Mouse (Mus musculus) cerebellum, postnatal 4 days (tissue): ENCODE measurements at regions not wholly inside any gene's neighbourhood (a gene's known extent, or its start where the extent isn't known, plus 50 kb on each side); places are given as distances from the start of the nearest gene placed in this dataset.

Source experiments
- DNase-seq, 2 experiments: peaks; one replicate each; pipeline ENCODE4 v3.0.0; 2022; ENCODE audit warnings: low spot score in 2 of 2, mixed read lengths in 1 of 2

DNA sequence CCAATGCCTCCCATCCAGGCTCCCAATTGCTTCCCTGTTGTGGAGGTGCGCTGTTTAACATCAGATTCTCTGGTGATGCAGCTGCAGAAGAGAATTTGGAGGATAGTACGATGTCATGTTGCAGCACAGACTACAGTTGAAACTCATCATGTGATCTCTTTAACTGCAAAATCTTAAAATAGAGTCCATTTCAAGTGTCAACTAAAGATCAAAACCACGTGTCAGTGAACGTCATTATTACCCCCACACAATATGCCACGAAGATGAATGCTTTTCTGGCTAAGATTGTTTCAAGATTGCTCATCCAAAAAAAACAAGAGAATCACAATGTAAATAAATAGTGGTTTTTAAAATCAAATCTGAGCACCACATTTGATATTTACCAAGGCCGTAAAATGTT is 343.7 kb upstream of the Fam98a start:
- DNase-seq = no peak

DNA sequence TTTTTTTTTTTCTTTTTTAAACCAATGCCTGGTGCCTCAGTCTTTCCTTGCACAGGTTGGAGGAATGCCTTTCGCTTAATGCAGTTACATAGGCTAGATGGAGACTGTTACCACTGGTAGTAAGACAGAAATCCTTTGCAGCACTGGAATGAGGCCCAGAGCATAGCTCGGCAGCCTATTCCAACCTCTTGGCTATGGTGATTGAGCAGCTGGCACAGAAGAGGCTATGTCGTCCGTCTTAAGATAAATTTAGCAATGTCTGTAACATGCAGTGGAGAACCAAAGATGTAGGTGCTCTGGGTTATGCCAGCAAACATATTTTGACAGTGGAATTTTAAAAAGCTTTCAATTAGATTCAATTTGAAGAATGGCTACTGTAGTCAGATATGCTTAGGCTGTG is 343.2 kb upstream of the Fam98a start:
- DNase-seq = no peak

DNA sequence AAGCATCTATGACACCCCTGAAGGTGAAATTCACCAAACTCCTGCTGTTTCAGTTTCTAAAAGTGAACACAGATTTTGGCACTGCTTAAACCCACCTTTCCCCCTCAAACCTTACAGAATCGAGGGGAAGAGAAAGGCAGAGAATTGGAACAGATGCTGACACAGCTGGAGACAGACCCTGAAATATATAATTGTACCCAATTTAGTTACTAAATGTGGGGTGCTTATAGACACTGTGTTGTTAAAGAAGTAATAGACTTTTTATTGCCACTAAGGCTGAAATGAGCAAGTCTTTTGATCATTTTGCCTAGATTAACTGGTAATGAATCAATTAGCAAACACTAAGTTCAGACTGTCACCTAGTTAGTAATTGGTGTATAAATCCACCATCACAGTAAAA is 341.8 kb upstream of the Fam98a start:
- no peak for DNase-seq

DNA sequence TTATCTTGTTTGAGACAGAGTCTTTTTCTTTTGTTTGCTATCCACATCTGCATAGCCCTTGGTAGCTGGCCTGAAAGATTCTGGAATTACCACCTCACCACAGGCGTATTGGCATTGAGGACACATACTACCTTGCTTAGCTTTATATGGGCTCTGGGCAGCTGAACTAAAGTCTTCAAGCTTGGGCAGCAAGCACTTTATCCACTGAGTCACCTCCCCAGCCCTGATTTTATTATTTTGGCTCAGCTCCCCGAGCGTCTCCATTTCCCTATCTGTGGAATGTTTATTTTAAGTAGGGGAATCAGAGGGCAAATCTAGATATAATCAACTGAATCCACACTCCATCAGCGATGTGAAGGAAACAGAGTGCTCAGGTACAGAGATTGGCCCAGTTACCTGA is 340.4 kb upstream of the Fam98a start:
- no peak for DNase-seq

DNA sequence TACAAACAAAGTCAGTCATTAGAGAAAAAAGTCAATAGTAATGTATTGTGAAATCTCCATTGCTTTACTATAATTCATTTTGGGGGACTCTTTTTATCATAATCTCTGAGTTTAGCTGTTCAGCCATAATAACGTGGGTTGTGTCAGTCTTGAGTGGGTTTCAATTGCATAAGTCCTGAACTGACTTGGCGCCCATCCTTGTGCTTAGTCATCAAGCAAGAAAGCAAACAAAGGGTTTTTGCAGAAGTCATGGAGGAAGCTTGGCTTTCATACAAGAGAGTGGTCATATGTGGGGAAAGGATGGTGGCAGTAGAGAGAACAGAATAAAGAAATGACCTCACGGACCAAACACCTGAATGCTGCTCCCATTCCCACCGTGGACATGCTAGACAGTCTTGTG is 339.8 kb upstream of the Fam98a start:
- DNase-seq = no peak

DNA sequence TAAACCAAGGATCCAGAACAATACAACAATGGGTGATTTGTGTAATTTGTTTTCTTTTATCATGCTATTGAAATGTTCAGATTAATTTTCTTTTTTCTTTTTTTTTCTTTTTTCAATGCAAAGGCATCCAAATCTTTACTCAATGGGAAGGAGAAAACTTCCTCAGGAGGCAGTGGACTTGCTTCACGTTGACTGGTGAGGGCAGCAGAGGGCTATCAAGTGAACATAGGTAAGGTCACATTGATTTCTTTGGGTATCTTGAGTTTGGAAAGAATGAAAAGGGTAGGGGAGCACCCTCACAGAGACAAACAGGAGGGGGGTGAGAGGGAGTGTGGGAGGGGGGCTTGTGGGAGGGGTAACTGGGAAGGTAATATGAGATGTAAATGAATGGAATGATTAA is 326.1 kb upstream of the Fam98a start:
- no peak for DNase-seq

DNA sequence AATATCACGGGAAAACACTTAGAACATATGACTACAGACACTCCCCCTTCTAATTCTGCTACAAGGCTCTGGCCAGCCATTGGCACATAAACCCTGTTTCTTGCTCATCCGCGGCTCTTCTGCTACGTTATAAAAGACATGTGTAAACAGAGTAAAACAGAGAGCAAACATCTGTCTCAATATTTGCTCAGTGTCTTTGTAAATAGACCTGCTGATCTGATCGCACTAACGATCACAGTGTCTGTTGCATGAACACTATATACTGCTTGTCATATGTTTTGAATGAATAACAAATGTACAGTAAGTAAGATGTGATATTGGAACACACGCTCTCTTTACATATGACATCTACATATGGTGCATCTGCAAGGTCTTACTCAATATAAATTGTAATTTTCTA is 325.1 kb upstream of the Fam98a start:
- no peak for DNase-seq

DNA sequence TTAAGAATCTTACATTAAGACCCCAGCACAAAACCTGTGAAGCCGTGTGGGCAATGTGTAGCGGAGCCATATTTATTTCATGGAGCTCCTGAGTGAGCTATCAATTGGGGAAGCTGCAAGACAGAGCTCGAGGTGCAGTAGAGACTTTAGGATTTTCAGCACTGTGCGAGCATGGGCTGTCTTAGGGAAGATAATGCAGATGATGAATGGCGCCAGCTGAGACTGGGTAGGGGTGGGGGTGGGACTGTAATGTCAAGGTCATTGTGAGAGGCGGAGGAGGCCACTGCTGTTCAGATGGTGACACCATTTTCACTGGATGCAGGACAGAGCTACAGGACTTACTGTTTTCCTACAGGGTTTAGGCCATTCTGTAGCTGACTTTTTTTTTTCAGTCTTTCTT is 322.8 kb upstream of the Fam98a start:
- no peak for DNase-seq

DNA sequence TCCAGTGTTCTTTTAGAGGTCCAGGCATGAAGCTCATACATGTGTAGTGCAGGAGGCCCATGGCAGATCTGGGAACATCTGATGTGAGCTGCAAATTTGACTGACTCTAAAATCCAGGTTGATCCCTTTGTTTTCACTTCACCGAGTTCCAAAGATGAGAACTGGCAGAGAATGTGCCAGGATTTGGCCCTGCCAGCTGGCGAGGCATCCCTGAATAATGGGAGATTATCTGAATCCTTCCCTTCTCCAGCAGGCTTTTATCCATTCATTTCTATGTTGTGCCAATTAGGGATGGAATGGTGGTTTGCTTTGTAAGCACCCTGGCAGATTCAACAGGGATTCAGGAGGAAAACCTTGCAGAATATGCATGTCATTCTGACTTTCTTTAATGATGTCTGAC is 318.7 kb upstream of the Fam98a start:
- peak in 1 of 2 experiments; percentile 63 for DNase-seq

DNA sequence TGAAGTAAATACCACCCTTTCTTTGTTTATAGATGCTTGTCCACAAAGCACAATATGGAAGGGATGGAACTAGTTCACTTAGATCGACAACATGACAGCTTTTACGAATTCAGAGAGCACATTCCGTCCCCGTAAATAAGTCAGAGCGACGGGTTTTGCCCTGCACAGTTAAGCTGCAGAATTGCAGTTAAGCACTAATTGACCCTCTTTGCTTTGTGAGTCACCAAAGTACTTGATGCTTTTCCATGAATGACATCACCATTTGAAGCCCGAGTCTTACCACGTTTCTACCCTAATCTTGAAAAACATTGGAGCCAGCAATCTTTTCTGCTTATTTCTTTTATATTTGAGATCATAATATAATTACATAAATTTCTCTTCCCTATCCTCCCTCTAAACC is 305.3 kb upstream of the Fam98a start:
- DNase-seq = no peak

DNA sequence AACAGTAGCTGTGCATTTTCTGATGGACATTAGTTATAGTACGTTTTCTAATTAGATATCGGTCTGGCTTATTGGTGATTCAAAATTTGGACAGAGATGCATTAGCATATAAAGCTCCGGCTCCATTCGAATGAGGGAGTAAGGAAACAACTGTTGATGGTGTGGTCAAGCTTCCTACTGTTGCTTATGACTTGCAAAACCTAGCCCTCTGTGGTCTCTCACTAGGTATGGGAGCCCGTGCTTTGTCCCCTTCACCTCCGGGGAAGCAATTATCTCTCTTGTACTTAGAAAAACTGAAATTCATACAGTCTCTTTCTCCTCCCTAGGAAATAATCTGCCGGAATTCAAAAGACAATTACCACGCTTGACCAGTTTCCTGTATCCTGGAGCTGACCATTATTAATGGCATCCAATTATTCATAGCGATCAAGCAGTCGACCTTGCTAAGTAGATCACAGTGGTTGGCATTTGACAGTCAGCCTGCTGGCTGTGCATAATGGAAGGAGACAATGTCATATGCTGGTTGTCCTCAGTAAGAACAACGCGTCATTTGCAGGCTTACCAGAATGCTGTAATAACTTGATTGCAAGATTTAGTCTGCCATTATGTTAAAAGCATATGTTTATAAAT is 264.4 kb upstream of the Fam98a start:
- no peak for DNase-seq

DNA sequence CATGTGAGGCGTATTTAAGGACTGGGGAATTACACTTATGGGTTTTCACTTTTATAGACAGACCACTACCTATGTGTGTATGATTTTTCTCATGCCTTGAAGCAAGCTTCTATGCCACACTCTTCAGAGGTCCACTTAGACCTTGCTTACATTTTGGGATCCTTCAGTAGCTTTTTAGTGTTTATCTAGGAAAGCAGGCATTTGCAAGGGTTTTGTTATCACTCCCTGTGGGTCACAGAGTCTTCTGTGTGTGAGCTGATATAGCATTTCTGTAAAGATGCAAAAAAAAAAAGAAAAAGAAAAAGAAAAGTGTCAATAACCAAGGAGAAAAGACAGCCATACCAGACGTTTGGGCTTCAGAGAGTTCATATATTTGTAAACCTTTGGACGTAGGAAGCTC is 260.4 kb upstream of the Fam98a start:
- no peak for DNase-seq

DNA sequence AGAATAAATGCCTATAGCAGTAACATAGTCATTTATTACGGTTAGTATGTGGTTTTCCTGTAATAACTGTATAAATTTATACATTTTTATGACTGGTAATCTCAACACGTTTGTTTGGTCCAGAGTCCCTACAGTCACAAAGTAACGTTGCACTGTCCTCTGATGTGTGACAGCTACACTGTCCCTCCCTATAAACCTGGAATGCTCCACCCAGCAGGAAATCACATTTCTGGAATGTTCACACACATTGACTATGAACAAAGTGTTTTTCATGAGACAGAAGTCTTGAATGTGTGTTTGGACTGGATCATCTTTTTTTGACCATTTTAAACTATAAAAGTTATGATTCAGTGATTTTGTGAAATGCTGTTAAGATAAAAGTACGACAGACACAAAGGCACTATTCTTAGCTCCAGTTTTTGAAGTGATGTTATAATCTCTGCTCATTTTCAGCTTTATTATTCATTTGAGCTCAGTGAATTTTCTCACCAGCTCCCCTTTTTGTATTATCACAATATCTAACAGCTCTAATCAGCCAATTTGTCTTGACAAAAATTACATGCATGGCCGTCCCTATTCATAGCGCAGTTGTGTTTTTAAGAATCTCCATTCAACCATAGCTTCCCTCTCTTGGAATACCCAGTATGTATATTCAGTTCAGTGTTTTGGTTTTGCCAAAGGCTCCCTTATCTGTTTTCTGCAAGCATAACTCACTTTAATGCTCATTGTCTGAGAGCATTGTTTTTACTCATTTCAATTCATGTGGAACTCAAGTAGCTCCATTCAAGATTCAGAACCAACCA is 257.0 kb upstream of the Fam98a start:
- DNase-seq = no peak

DNA sequence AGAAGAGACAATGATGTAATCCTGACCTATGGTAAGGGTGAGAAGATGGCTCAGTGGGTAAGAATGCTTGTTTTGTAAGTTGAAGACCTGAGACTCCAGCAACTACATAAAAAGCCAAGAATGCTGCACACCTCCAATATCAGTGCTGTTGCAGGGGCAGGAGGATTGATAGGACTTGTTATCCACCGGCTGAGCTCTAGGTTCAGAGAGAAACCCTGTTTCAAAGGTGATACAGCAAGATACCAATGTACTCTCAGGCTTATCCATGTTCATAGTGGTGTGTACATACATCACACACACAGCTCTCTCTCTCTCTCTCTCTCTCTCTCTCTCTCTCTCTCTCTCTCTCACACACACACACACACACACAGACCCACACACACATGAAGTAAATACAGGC is 256.3 kb upstream of the Fam98a start:
- DNase-seq = no peak

DNA sequence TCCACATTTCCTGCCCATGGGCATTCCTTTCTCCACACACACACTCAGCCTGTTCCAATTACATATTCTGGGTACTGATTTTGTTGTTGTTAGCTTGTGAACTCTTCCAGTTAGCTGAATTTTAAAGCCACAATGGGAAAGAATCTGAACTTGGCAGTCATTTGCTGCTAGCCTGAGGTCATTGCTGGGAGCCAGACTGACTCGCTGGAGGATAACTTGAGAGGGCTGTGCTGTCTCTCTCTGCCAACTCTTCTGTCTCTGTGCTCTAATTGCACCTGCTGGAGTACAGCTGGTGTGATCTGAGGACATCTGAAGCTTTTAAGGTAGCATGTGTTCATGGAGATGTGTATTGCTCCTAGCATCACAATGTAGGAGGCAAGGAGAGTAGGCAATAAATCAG is 252.6 kb upstream of the Fam98a start:
- DNase-seq = peak in 1 of 2 experiments; percentile 7

DNA sequence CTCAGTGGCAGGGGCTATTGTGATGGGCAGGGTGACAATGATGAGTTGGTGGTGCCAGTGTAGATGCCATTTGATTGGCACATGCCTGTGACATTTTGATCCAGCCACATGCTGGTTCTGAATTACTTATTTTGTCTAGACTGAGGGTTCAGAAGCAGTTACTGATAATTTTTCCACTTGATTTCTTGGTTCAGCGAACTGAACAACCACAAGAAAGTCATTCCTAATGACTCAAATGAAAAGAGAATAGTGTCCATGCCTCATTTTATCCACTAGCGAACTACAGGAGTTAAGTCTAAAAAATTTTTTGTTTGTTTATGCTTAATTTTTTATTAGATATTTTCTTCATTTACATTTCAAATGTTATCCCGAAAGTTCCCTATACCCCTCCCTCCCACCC is 244.6 kb upstream of the Fam98a start:
- no peak for DNase-seq

DNA sequence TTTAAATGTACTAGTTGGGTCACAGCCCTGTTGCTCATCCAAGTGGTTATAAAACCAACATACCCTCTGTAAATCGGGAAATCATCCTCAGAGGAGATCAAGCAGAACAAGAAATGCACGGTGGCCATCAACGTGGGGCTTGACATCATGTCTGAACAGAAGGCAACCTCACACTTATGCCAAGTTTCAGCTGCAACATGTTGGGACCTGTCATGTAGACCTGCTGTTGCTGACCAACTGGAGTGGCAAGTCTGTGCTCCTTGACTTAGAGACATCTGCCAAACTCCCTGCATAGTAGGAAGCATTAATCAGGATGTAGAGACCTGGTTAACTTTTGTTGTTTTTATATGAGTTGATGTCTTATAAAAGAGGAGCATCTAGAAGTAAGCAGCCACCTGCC is 244.0 kb upstream of the Fam98a start:
- DNase-seq = peak in 1 of 2 experiments; percentile 10

DNA sequence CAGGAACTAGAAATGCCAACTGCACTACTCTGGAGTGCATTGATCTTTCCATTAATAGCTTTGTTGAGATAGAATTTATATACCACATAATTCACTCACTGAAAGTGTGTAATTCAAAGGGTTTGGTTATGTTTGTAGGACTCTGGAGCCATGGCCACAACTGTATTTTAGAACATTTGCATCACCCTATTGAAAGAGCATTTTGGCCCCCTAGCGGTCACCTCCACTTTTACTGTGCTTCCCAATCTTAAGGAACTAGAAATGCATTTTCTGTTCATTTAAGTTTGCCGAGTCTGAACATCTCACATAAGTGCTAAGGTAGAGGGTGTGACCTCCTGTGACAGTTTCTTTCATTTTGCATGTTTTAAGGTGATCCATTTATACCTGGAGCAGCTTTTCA is 228.0 kb upstream of the Fam98a start:
- DNase-seq = no peak

DNA sequence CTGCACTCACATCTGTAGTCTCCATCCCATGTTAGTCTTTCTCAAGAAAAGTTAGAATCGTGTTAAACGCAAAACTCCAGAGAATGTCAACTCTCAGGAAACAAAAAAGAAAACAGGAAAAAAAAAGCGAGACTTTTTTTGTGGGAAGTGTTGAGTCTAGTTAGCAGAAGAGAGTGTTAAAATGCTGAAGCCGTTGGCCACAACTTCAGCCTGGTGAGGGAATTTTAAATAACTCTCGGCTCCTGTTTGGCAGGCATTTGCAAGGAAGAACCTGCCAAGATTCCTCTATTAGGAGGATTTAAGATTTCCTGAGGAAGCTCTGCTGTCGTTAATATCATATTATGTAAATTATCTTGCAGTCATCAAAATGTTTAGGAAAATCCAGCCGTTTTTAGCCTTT is 224.9 kb upstream of the Fam98a start:
- DNase-seq = no peak

DNA sequence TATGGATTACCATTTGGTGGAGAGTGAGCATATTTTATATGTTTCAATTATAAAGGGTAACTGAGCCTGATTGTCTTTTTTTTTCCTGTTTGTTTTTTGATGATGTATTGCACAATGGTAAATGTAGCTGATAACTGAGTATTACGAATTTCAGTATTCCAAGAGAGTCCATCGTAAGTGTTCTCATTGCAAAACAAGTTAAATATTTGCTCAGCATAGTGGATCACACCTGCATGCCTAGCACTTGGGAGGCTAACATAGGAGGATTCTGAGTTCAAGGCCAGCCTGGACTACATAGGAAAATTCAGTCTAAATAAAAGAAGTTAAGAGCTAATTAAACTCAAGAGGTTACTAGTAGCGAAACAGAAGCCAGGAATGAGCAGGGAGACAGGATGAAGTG is 223.8 kb upstream of the Fam98a start:
- DNase-seq = no peak

DNA sequence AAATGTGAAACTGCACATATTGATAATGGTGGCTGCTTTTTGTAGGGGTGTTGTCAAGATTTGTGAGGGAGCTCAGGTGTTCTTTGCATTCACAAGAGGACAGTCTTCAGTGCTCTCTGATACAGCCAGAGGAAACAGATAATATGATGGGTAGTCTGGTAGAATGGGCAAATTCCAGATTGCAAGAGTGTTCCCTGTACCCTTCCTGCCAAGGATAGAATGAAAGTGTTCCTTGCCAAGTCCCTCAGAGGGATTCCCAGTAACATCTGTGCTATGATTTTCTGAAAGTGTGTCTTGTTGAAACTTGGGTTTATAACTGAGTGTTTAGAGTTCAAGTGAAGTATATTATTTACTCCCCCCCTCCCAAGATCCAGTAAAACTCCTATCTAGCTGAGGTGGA is 221.1 kb upstream of the Fam98a start:
- DNase-seq = no peak

DNA sequence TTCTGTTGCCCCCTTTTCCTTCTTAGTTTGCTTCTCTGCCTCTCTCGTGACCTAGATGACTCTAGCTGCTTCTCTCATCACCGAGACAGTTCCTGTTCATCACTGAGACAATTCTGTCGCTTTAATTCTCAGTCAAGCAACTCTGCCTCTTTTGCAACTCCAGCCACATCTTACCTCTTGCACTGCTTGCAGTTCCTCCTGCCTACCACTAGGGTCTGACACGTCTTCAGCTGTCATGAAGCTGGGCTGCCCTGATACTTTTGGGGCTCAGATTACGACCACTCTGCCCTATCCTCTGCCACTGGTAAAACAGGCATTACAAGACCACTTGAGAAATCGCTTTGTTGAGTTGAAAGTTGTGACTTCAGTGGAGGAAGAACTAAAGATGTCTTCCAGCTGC is 216.9 kb upstream of the Fam98a start:
- no peak for DNase-seq

DNA sequence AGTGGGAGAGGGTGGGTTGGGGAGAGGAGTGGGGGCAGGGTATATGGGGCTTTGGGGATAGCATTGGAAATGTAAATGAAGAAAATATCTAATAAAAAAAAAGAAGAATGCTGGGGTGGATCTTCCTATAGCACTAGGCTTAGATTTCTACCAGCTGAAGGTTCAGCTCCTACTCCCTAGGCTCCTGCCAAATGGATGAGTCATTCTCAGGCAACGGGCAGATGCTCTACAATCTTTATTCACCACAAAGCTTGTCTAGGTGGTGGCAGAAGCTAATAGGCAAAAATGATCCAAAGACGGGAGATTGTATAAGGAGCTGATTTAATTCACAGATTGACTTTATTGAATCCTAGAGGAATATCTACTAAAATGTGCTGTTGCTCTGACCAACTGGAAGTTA is 211.6 kb upstream of the Fam98a start:
- DNase-seq = no peak

DNA sequence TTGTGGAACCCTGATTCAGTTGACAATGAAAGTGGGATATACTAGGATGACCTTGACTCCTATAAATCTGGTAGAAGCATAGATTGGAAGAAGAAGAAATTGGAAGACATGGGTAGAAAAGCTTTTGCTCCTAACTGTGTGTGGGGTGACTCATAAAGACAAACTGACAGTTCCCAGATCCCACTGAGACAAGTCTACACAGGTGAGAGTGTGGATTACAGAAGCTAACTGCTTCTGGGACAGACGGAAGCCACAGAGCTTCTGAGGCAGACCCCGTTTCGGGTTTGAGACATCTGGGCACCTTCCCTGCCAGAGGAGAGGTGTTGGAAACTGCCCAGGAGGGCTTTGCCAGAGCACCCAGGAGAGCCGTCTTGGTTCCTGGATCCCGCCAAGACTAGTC is 204.7 kb upstream of the Fam98a start:
- no peak for DNase-seq
